Mouse (Mus musculus) midbrain, embryonic 10.5 days (tissue): ENCODE data around the gene Cmah. TPM values are rescaled to one million over a fixed set of nuclear protein-coding genes. Genes with fewer than 3 reads are reported as not detected.

ENCODE experiments used
- DNase-seq: peaks from one replicate; pipeline ENCODE4 v3.0.0-alpha.2; 2017; ENCODE audit warnings: low spot score
- H3K27ac ChIP-seq: fragments of 300-500 bp; sonication (generic); replicated peaks from 2 replicates; pipeline ENCODE4 v1.5.1; 2016; ENCODE audit warnings: mild to moderate bottlenecking
- H3K27me3 ChIP-seq: fragments of 300-500 bp; sonication (generic); 2 replicates; pipeline ENCODE4 v1.6.1; 2016; ENCODE audit warnings: low read depth, mild to moderate bottlenecking; ENCODE audit not compliant: poor library complexity, severe bottlenecking
- H3K36me3 ChIP-seq: fragments of 300-500 bp; sonication (generic); 2 replicates; pipeline ENCODE4 v1.6.1; 2016; ENCODE audit warnings: mild to moderate bottlenecking, moderate library complexity
- H3K4me1 ChIP-seq: fragments of 300-500 bp; sonication (generic); 2 replicates; pipeline ENCODE4 v1.6.1; 2016
- H3K4me3 ChIP-seq: fragments of 300-500 bp; sonication (generic); 2 replicates; pipeline ENCODE4 v1.5.1; 2016; ENCODE audit warnings: mild to moderate bottlenecking, moderate library complexity
- H3K9me3 ChIP-seq: fragments of 300-500 bp; sonication (generic); replicated peaks from 2 replicates; pipeline ENCODE4 v1.6.1; 2016; ENCODE audit warnings: mild to moderate bottlenecking
- WGBS: fragments of 180-500 bp; shearing (Covaris S2); methylation state at CpG from one replicate; pipeline ENCODE4 v1.1.7; 2016; 5-methylcytosine and 5-hydroxymethylcytosine counted together
- polyA plus RNA-seq: library from polyadenylated mRNA; unstranded; fragments of >200 nt; fragmentation: Nextera tagmentation; extraction: Ambion mirVana; gene quantifications from 2 replicates; pipeline ENCODE4 v1.2.1, GENCODE M21; 2016

Gene Cmah
- polyA plus RNA-seq, 1 experiment from 2014 or later = 0.42 TPM

DNA sequence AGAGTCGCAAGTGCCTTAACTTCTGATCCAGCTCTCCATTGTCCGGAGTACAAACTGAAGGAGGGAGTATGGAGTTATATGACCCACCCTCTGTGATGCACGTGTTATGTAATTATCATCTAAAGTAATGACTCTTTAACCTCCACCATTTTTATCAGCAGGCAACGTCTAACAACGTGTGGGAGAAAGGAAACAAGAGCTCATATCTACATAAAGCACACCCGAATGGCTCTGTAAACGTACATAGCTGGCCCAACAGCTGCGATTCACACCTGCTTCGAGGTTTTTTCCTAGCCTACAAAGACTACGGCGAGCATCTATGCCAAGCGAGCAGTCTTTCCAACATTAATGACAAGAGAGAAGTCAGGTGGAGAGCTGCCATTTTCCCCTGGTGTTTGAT, 169.8 kb downstream of the Cmah start:
- DNase-seq = no peak
- peaks cover 7% of the 10 kb centered on the region for H3K4me1 ChIP-seq
- H3K27me3 ChIP-seq = no peaks in the 10 kb centered on the region
- no peak overlapping the region for H3K27ac ChIP-seq
- WGBS = 91% methylated on average over 12 of the region's 12 CpGs
- no peaks in the 10 kb centered on the region for H3K9me3 ChIP-seq
- no peaks in the 10 kb centered on the region for H3K36me3 ChIP-seq
- H3K4me3 ChIP-seq = no peak overlapping the region

- H3K9me3 ChIP-seq = no peaks in the 10 kb centered on the region
- H3K36me3 ChIP-seq = no peaks in the 10 kb centered on the region
- H3K27ac ChIP-seq = no peak overlapping the region
- H3K4me3 ChIP-seq = no peak overlapping the region
- DNase-seq = no peak
- 82% methylated on average over 6 of the region's 6 CpGs for WGBS
- H3K27me3 ChIP-seq = no peaks in the 10 kb centered on the region
- peaks cover 7% of the 10 kb centered on the region for H3K4me1 ChIP-seq
Observed at GRCm38 (mm10) chr13:24498342-24498741, 171.1 kb downstream of the Cmah start.

GRCm38 (mm10) chr13:24499505-24499904, 172.3 kb downstream of the Cmah start:
- Histone ChIP-seq H3K9me3 (no peaks in the 10 kb centered on the region), H3K27me3 (no peaks in the 10 kb centered on the region), H3K4me1 (peaks cover 7% of the 10 kb centered on the region), H3K36me3 (no peaks in the 10 kb centered on the region), H3K4me3 (no peak overlapping the region), H3K27ac (no peak overlapping the region)
- WGBS = 41% methylated on average over 3 of the region's 3 CpGs
- no peak for DNase-seq

DNA sequence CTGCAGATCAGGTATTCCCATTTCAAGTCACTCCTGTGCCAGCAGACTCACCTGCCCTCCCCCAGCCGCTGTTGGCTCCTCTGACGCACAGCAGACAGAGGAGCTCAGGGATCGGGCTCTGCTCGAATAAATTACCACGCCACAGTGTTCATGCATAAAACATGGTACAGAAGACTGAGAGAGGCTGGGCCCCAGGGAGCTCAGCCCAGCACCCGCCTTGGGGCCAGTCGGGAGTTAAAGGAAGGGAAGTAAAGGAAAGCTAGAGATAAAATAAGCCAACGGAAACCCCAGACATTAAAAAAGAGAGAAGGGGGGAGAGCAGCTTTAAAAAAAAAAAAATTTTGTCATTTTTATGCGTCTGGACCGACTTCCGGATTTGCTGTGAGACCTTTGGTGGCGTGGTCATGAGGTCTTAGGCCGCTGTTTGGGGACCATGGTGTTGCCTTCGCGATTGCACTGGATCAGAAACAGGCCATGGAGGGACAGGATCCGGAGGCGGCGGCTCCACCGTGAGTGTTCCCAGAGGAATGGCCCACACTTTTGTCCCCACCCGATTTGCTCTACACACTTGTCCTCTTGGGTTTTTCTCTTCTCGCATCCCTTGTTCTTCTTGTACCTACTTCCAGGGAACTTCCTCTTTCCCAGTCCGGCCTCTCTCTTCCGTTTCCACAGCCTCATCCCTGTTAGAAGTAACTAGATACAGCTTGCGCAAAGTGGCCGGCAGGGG, 174.1 kb downstream of the Cmah start:
- Histone ChIP-seq H3K4me1 (peaks cover 7% of the 10 kb centered on the region), H3K4me3 (no peak overlapping the region), H3K27ac (no peak overlapping the region), H3K27me3 (no peaks in the 10 kb centered on the region), H3K9me3 (no peaks in the 10 kb centered on the region), H3K36me3 (no peaks in the 10 kb centered on the region)
- DNase-seq = no peak
- WGBS = 78% methylated on average over 25 of the region's 25 CpGs

- H3K9me3 ChIP-seq = no peaks in the 10 kb centered on the region
- no peaks in the 10 kb centered on the region for H3K36me3 ChIP-seq
- H3K4me1 ChIP-seq = peaks cover 7% of the 10 kb centered on the region
- no peak overlapping the region for H3K27ac ChIP-seq
- no peaks in the 10 kb centered on the region for H3K27me3 ChIP-seq
- 91% methylated on average over 3 of the region's 3 CpGs for WGBS
- no peak overlapping the region for H3K4me3 ChIP-seq
- DNase-seq = no peak
Observed at GRCm38 (mm10) chr13:24501919-24502318, 174.7 kb downstream of the Cmah start.

- H3K4me3 ChIP-seq = no peak overlapping the region
- WGBS = 80% methylated on average over 5 of the region's 5 CpGs
- H3K27me3 ChIP-seq = no peaks in the 10 kb centered on the region
- DNase-seq = no peak
- no peak overlapping the region for H3K27ac ChIP-seq
- H3K4me1 ChIP-seq = peaks cover 14% of the 10 kb centered on the region
- H3K9me3 ChIP-seq = no peaks in the 10 kb centered on the region
- H3K36me3 ChIP-seq = no peaks in the 10 kb centered on the region
Observed at GRCm38 (mm10) chr13:24505812-24506211, 178.6 kb downstream of the Cmah start.

DNA sequence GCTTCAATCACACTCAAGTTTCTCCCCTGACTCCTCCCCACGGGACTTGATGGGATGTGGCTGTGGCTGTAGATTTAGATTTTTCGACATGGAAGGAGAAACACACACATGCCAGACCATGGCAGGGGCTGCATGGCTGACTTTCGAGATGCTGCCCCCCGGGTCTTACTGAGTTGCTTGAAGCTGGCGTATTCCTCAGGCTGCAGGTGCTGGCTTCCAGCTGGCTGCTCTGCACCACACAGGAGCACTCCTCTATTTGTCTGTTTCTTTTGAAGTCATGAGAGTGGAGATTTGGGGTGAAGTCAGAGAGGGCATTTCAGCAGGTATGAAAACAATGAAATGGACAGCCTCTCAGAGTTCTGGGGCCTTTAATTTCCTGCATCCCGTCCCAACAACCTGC, 180.0 kb downstream of the Cmah start:
- Histone ChIP-seq H3K4me3 (no peak overlapping the region), H3K4me1 (peaks cover 7% of the 10 kb centered on the region), H3K27ac (no peak overlapping the region), H3K9me3 (no peaks in the 10 kb centered on the region), H3K36me3 (no peaks in the 10 kb centered on the region), H3K27me3 (no peaks in the 10 kb centered on the region)
- DNase-seq = no peak
- WGBS = 81% methylated on average over 6 of the region's 6 CpGs

GRCm38 (mm10) chr13:24508917-24509316, 181.7 kb downstream of the Cmah start:
- WGBS = 35% methylated on average over 1 of the region's 1 CpGs

GRCm38 (mm10) chr13:24511367-24511766, 184.2 kb downstream of the Cmah start:
- no peak overlapping the region for H3K27ac ChIP-seq
- 74% methylated on average over 1 of the region's 1 CpGs for WGBS
- no peak for DNase-seq

More at GRCm38 (mm10) chr13:24508917-24509316, 181.7 kb downstream of the Cmah start:
- DNase-seq = no peak
- H3K4me1 ChIP-seq = peaks cover 7% of the 10 kb centered on the region
- H3K27me3 ChIP-seq = no peaks in the 10 kb centered on the region
- H3K9me3 ChIP-seq = no peaks in the 10 kb centered on the region
- no peak overlapping the region for H3K4me3 ChIP-seq
- H3K27ac ChIP-seq = no peak overlapping the region
- H3K36me3 ChIP-seq = no peaks in the 10 kb centered on the region

DNA sequence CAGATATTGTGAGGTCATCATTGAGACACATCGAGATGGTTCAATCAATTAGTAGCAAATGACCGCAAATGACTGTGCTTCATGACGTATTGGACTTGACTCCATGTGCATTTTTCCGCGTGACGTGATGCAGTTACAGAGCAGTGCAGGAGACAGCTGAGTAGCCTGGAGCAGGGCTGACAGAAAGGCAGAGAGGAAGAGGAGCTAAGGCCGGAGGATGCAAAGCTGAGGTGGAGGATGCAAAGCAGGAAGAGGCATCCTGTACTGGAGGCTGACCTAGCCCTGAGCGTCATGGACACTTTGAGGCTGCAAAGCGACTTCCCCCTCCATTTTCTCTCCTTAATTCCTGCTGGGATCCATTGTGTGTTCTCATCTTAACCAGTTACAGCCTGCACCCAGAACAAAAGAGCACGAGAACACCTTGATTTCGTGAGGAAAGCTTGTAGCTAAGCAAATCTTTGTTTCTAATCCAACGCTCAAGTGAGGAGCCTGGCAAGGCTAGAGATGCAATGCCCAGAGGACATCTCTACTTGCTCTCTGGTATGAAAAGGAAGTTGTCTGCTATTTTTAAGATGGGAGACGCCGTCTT, 184.8 kb downstream of the Cmah start:
- Histone ChIP-seq H3K4me3 (no peak overlapping the region), H3K4me1 (peaks cover 7% of the 10 kb centered on the region), H3K9me3 (no peaks in the 10 kb centered on the region), H3K36me3 (no peaks in the 10 kb centered on the region), H3K27ac (no peak overlapping the region), H3K27me3 (no peaks in the 10 kb centered on the region)
- DNase-seq = no peak
- 85% methylated on average over 14 of the region's 14 CpGs for WGBS

More at GRCm38 (mm10) chr13:24511367-24511766, 184.2 kb downstream of the Cmah start:
- H3K36me3 ChIP-seq = no peaks in the 10 kb centered on the region
- no peak overlapping the region for H3K4me3 ChIP-seq
- no peaks in the 10 kb centered on the region for H3K9me3 ChIP-seq
- H3K27me3 ChIP-seq = no peaks in the 10 kb centered on the region
- H3K4me1 ChIP-seq = peaks cover 7% of the 10 kb centered on the region

DNA sequence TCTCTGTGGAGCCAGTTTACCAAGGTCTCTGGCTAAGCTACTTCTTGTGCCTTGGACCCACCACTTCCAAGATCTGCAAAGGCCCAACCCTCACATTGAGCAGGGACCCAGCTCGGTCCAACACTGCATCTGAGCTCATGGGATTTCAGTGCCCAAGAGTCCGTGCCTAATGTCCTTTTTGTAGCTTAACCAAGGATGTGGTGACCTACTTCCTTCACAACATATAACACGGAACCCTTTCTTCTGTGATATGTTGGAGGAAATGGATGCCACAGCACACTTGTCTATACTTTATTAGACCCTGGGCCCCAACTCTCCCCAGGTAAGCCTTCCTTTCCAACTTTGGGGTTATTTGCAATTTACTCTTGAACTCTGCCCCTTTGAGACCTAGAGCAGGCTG, 186.5 kb downstream of the Cmah start:
- peaks cover 16% of the 10 kb centered on the region for H3K4me1 ChIP-seq
- H3K4me3 ChIP-seq = no peak overlapping the region
- no peaks in the 10 kb centered on the region for H3K36me3 ChIP-seq
- no peak for DNase-seq
- H3K27ac ChIP-seq = no peak overlapping the region
- H3K9me3 ChIP-seq = no peaks in the 10 kb centered on the region
- WGBS = 93% methylated on average over 3 of the region's 3 CpGs
- H3K27me3 ChIP-seq = no peaks in the 10 kb centered on the region

- Histone ChIP-seq H3K36me3 (no peaks in the 10 kb centered on the region), H3K4me3 (no peak overlapping the region), H3K9me3 (no peaks in the 10 kb centered on the region), H3K27ac (no peak overlapping the region), H3K4me1 (peaks cover 9% of the 10 kb centered on the region), H3K27me3 (no peaks in the 10 kb centered on the region)
- 57% methylated on average over 6 of the region's 6 CpGs for WGBS
- no peak for DNase-seq
Observed at GRCm38 (mm10) chr13:24515101-24515675, 188.0 kb downstream of the Cmah start.

GRCm38 (mm10) chr13:24517757-24518156, 190.6 kb downstream of the Cmah start:
- no peaks in the 10 kb centered on the region for H3K27me3 ChIP-seq
- H3K4me1 ChIP-seq = peaks cover 27% of the 10 kb centered on the region
- no peak overlapping the region for H3K4me3 ChIP-seq
- WGBS = 70% methylated on average over 2 of the region's 2 CpGs
- no peaks in the 10 kb centered on the region for H3K9me3 ChIP-seq
- H3K27ac ChIP-seq = no peak overlapping the region
- H3K36me3 ChIP-seq = no peaks in the 10 kb centered on the region
- DNase-seq = no peak
